Mouse (Mus musculus) small intestine, adult 2 months (tissue): Measurements from ENCODE around the gene Glt28d2. TPM values are rescaled to one million over a fixed set of nuclear protein-coding genes. Genes with fewer than 3 reads are reported as not detected.

ENCODE experiments used
- H3K27ac ChIP-seq: fragments of 200-500 bp; 2 replicates; pipeline ENCODE4 v1.5.1; 2012; ENCODE audit warnings: low read depth, low read length, control low read depth, inconsistent platforms; ENCODE audit not compliant: insufficient read depth
- H3K27me3 ChIP-seq: fragments of 200-500 bp; 2 replicates; pipeline ENCODE4 v1.6.1; 2012; ENCODE audit warnings: mild to moderate bottlenecking, moderate library complexity, low read length, inconsistent platforms; ENCODE audit not compliant: control insufficient read depth, insufficient read depth
- H3K36me3 ChIP-seq: fragments of 200-500 bp; 2 replicates; pipeline ENCODE4 v1.6.1; 2012; ENCODE audit warnings: mild to moderate bottlenecking, low read length, control low read depth, inconsistent platforms; ENCODE audit not compliant: control insufficient read depth, insufficient read depth
- H3K4me1 ChIP-seq: fragments of 200-500 bp; 2 replicates; pipeline ENCODE4 v1.6.1; 2012; ENCODE audit warnings: low read length, inconsistent platforms, mixed read lengths; ENCODE audit not compliant: control insufficient read depth, insufficient read depth, insufficient read length
- H3K4me3 ChIP-seq: fragments of 200-500 bp; 2 replicates; pipeline ENCODE4 v1.5.1; 2012; ENCODE audit warnings: low read depth, mild to moderate bottlenecking, control low read depth, inconsistent platforms, low read length, moderate library complexity
- CTCF ChIP-seq: fragments of 200-500 bp; IDR thresholded peaks from 2 replicates; pipeline ENCODE4 v1.5.1; 2012; ENCODE audit warnings: low read depth, mild to moderate bottlenecking, control low read depth, inconsistent platforms, low read length, moderate library complexity, mixed read lengths; ENCODE audit not compliant: insufficient replicate concordance, insufficient read length; ENCODE audit errors: extremely low read depth
- POLR2A ChIP-seq: fragments of 200-500 bp; IDR thresholded peaks from 2 replicates; pipeline ENCODE4 v1.6.1; 2012; ENCODE audit warnings: low read depth, mild to moderate bottlenecking, control low read depth, inconsistent platforms, low read length, moderate library complexity
- WGBS: fragments of 180-500 bp; shearing (Covaris S2); methylation state at CpG from one replicate; pipeline ENCODE4 v1.1.7; 2018; 5-methylcytosine and 5-hydroxymethylcytosine counted together
- polyA plus RNA-seq: library from polyadenylated mRNA; depleted of rRNA; stranded (reverse); fragments of >200 nt; gene quantifications from 2 replicates; pipeline ENCODE4 v1.2.3, GENCODE M21; 2012

The Glt28d2 gene
- polyA plus RNA-seq, 1 experiment: 2.7 TPM

GRCm38 (mm10) chr3:85895020-85895419 lies 7.7 kb upstream of the Glt28d2 start:
- no peaks in the 10 kb centered on the region for H3K4me1 ChIP-seq
- H3K27ac ChIP-seq: no peak overlapping the region
- no peaks in the 10 kb centered on the region for H3K36me3 ChIP-seq
- 97% methylated on average over 5 of the region's 5 CpGs for WGBS
- no peaks in the 10 kb centered on the region for H3K27me3 ChIP-seq
- no peak for TF ChIP-seq CTCF
- no peak for TF ChIP-seq POLR2A
- H3K4me3 ChIP-seq: no peak overlapping the region

GRCm38 (mm10) chr3:85891571-85891970 lies 4.3 kb upstream of the Glt28d2 start:
- no peak overlapping the region for H3K27ac ChIP-seq
- peaks cover 5% of the 10 kb centered on the region; the same call in 1 of the 2 replicates for H3K4me1 ChIP-seq
- no peaks in the 10 kb centered on the region for H3K36me3 ChIP-seq
- no peaks in the 10 kb centered on the region for H3K27me3 ChIP-seq
- 60% methylated on average over 1 of the region's 1 CpGs for WGBS
- no peak for TF ChIP-seq CTCF
- TF ChIP-seq POLR2A: no peak
- H3K4me3 ChIP-seq: no peak overlapping the region

GRCm38 (mm10) chr3:85888221-85888671 lies 930 bp upstream of the Glt28d2 start:
- peak; percentile 10; the same call in 1 of the 2 replicates for TF ChIP-seq CTCF
- TF ChIP-seq POLR2A: peak; percentile 57; the same call in 1 of the 2 replicates
- H3K36me3 ChIP-seq: no peaks in the 10 kb centered on the region
- WGBS: 10% methylated on average over 11 of the region's 11 CpGs
- peak overlapping the region; percentile 83 for H3K4me3 ChIP-seq
- H3K27me3 ChIP-seq: no peaks in the 10 kb centered on the region
- H3K4me1 ChIP-seq: peaks cover 5% of the 10 kb centered on the region; the same call in 1 of the 2 replicates
- peak overlapping the region; percentile 99 for H3K27ac ChIP-seq

GRCm38 (mm10) chr3:85886636-85887238 lies 579 bp downstream of the Glt28d2 start:
- 2% methylated on average over 22 of the region's 22 CpGs for WGBS
- TF ChIP-seq POLR2A: no peak
- no peak for TF ChIP-seq CTCF
- H3K4me1 ChIP-seq: peaks cover 5% of the 10 kb centered on the region; the same call in 1 of the 2 replicates

GRCm38 (mm10) chr3:85885906-85886305 lies 1.4 kb downstream of the Glt28d2 start:
- H3K4me1 ChIP-seq: peaks cover 9% of the 10 kb centered on the region; the same call in 1 of the 2 replicates

More at GRCm38 (mm10) chr3:85886636-85887238, 579 bp downstream of the Glt28d2 start:
- no peaks in the 10 kb centered on the region for H3K27me3 ChIP-seq
- no peaks in the 10 kb centered on the region for H3K36me3 ChIP-seq
- peak overlapping the region; percentile 83 for H3K4me3 ChIP-seq
- H3K27ac ChIP-seq: peak overlapping the region; percentile 80

GRCm38 (mm10) chr3:85880687-85881086 lies 6.6 kb downstream of the Glt28d2 start:
- TF ChIP-seq CTCF: no peak
- TF ChIP-seq POLR2A: no peak
- 37% methylated on average over 2 of the region's 2 CpGs for WGBS
- Histone ChIP-seq H3K27me3 (no peaks in the 10 kb centered on the region), H3K36me3 (no peaks in the 10 kb centered on the region), H3K4me3 (no peak overlapping the region), H3K4me1 (peaks cover 20% of the 10 kb centered on the region; the same call in 1 of the 2 replicates), H3K27ac (peak overlapping the region; percentile 57)

More at GRCm38 (mm10) chr3:85885906-85886305, 1.4 kb downstream of the Glt28d2 start:
- WGBS: 93% methylated on average over 1 of the region's 1 CpGs
- Histone ChIP-seq H3K4me3 (no peak overlapping the region), H3K27me3 (no peaks in the 10 kb centered on the region), H3K36me3 (no peaks in the 10 kb centered on the region), H3K27ac (no peak overlapping the region)
- no peak for TF ChIP-seq CTCF
- TF ChIP-seq POLR2A: no peak

- Histone ChIP-seq H3K36me3 (no peaks in the 10 kb centered on the region), H3K4me1 (peaks cover 20% of the 10 kb centered on the region; the same call in 1 of the 2 replicates), H3K27me3 (no peaks in the 10 kb centered on the region), H3K4me3 (no peak overlapping the region), H3K27ac (peak overlapping the region; percentile 57)
- 34% methylated on average over 8 of the region's 8 CpGs for WGBS
- TF ChIP-seq POLR2A: no peak
- no peak for TF ChIP-seq CTCF
Observed at GRCm38 (mm10) chr3:85880068-85880467, 7.2 kb downstream of the Glt28d2 start.
